Mouse (Mus musculus): Measurements from ENCODE around the gene H2-Ob. TPM values are rescaled to one million over a fixed set of nuclear protein-coding genes. Genes with fewer than 3 reads are reported as not detected.

The H2-Ob gene
- polyA plus RNA-seq, 1 experiment from 2014 or later: 0.24 TPM

- H3K36me3 ChIP-seq (ENCODE audit: control insufficient read depth, insufficient read depth, low read length): no peaks in the 10 kb centered on the region
- no peak overlapping the region for H3K27ac ChIP-seq (replicated peaks; ENCODE audit: low read depth, low read length)
- H3K4me3 ChIP-seq (ENCODE audit: low read depth, low read length): no peak overlapping the region
- no peaks in the 10 kb centered on the region for H3K4me1 ChIP-seq (ENCODE audit: control insufficient read depth, insufficient read depth, low read length)
- ATAC-seq (ENCODE audit: low read depth) (no peak), DNase-seq (ENCODE audit: low spot score) (no peak)
- 65% methylated on average over 10 of the region's 10 CpGs for WGBS
- H3K9ac ChIP-seq (ENCODE audit: low read depth, low read length): no peak overlapping the region
- H3K27me3 ChIP-seq (replicated peaks; ENCODE audit: control insufficient read depth, insufficient read depth, low read length): no peaks in the 10 kb centered on the region
- H3K4me2 ChIP-seq (ENCODE audit: low read depth, low read length): no peak overlapping the region
- H3K9me3 ChIP-seq (ENCODE audit: control insufficient read depth, low read length): peaks cover 6% of the 10 kb centered on the region; the same call in 1 of the 2 replicates
These were observed 918 bp downstream of the H2-Ob start for GRCm38 (mm10) chr17:34239601-34240041.

- no peak overlapping the region for H3K4me3 ChIP-seq (ENCODE audit: low read depth, low read length)
These were observed 1.7 kb downstream of the H2-Ob start for GRCm38 (mm10) chr17:34240366-34240765.

DNA sequence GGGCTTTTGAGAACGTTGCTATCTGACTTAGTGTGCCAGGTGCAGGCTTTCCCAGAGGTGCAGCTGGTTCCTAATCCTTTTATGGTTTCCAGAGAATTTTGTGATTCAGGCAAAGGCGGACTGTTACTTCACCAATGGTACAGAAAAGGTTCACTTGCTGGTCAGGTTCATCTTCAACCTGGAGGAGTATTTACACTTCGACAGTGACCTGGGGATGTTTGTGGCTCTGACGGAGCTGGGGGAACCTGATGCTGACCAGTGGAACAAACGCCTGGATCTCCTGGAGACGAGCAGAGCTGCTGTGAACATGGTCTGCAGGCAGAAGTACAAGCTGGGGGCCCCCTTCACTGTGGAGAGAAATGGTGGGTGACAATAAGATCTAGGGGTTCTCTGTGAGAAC is 2.2 kb downstream of the H2-Ob start:
- WGBS: 77% methylated on average over 6 of the region's 6 CpGs

More at GRCm38 (mm10) chr17:34240366-34240765, 1.7 kb downstream of the H2-Ob start:
- WGBS: 63% methylated on average over 3 of the region's 3 CpGs
- H3K4me2 ChIP-seq (ENCODE audit: low read depth, low read length): no peak overlapping the region
- no peak for DNase-seq (ENCODE audit: low spot score)
- no peak overlapping the region for H3K9ac ChIP-seq (ENCODE audit: low read depth, low read length)
- H3K27ac ChIP-seq (replicated peaks; ENCODE audit: low read depth, low read length): no peak overlapping the region
- no peak for ATAC-seq (ENCODE audit: low read depth)
- no peaks in the 10 kb centered on the region for H3K36me3 ChIP-seq (ENCODE audit: control insufficient read depth, insufficient read depth, low read length)
- H3K9me3 ChIP-seq (ENCODE audit: control insufficient read depth, low read length): peaks cover 6% of the 10 kb centered on the region; the same call in 1 of the 2 replicates
- H3K27me3 ChIP-seq (replicated peaks; ENCODE audit: control insufficient read depth, insufficient read depth, low read length): no peaks in the 10 kb centered on the region
- no peaks in the 10 kb centered on the region for H3K4me1 ChIP-seq (ENCODE audit: control insufficient read depth, insufficient read depth, low read length)

DNA sequence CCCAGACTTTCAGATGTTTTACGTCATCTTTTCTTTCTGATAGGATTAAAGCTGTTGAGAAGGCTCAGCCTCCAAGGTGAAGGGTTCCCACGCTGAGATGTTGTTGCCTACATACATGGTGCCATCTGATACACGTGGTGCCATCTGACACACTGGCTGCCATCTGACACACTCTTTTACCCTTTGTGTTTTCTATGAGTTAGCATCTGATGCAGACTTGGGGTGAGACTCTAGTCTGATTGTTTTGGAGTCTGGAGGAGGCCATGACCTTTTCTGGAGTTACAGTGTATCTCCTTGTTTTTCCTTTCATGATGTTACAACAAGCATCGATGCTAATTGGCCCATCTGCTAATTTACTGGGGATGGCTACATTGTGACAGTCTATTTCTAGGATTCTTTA is 6.0 kb downstream of the H2-Ob start:
- peaks cover 6% of the 10 kb centered on the region; the same call in 1 of the 2 replicates for H3K9me3 ChIP-seq (ENCODE audit: control insufficient read depth, low read length)
- no peak overlapping the region for H3K4me2 ChIP-seq (ENCODE audit: low read depth, low read length)
- H3K4me1 ChIP-seq (ENCODE audit: control insufficient read depth, insufficient read depth, low read length): no peaks in the 10 kb centered on the region
- no peak overlapping the region for H3K4me3 ChIP-seq (ENCODE audit: low read depth, low read length)
- no peaks in the 10 kb centered on the region for H3K27me3 ChIP-seq (replicated peaks; ENCODE audit: control insufficient read depth, insufficient read depth, low read length)
- no peaks in the 10 kb centered on the region for H3K36me3 ChIP-seq (ENCODE audit: control insufficient read depth, insufficient read depth, low read length)
- WGBS: 67% methylated on average over 4 of the region's 4 CpGs
- no peak overlapping the region for H3K27ac ChIP-seq (replicated peaks; ENCODE audit: low read depth, low read length)
- H3K9ac ChIP-seq (ENCODE audit: low read depth, low read length): no peak overlapping the region
- DNase-seq (ENCODE audit: low spot score): no peak
- no peak for ATAC-seq (ENCODE audit: low read depth)

More for the DNA sequence above, 2.2 kb downstream of the H2-Ob start:
- no peak overlapping the region for H3K4me2 ChIP-seq (ENCODE audit: low read depth, low read length)
- H3K36me3 ChIP-seq (ENCODE audit: control insufficient read depth, insufficient read depth, low read length): no peaks in the 10 kb centered on the region
- no peaks in the 10 kb centered on the region for H3K27me3 ChIP-seq (replicated peaks; ENCODE audit: control insufficient read depth, insufficient read depth, low read length)
- DNase-seq (ENCODE audit: low spot score): no peak
- no peak overlapping the region for H3K9ac ChIP-seq (ENCODE audit: low read depth, low read length)
- no peak overlapping the region for H3K4me3 ChIP-seq (ENCODE audit: low read depth, low read length)
- H3K27ac ChIP-seq (replicated peaks; ENCODE audit: low read depth, low read length): no peak overlapping the region
- peaks cover 6% of the 10 kb centered on the region; the same call in 1 of the 2 replicates for H3K9me3 ChIP-seq (ENCODE audit: control insufficient read depth, low read length)
- no peaks in the 10 kb centered on the region for H3K4me1 ChIP-seq (ENCODE audit: control insufficient read depth, insufficient read depth, low read length)
- ATAC-seq (ENCODE audit: low read depth): no peak

DNA sequence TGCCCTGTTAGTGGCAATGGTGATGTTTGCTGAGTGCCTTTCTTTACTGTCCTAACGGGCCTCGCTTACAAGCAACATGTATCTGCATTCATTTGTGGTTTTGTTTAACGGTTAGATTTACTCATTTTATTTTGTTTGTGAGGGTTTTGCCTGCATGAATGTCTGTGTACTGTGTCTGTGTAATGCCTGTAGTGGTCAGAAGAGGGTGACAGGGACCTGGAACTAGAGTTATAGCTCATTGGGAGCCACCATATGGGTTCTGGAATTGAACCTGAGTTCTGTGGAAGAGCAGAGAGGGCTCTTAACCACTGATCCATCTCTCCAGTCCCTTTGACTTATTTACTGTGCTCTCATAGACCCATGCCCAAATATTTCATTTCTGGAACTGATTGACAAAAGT is 8.3 kb downstream of the H2-Ob start:
- 82% methylated on average over 3 of the region's 3 CpGs for WGBS
- Histone ChIP-seq H3K4me2 (ENCODE audit: low read depth, low read length) (no peak overlapping the region), H3K9me3 (ENCODE audit: control insufficient read depth, low read length) (no peaks in the 10 kb centered on the region), H3K27me3 (replicated peaks; ENCODE audit: control insufficient read depth, insufficient read depth, low read length) (no peaks in the 10 kb centered on the region), H3K27ac (replicated peaks; ENCODE audit: low read depth, low read length) (no peak overlapping the region), H3K4me3 (ENCODE audit: low read depth, low read length) (no peak overlapping the region), H3K4me1 (ENCODE audit: control insufficient read depth, insufficient read depth, low read length) (no peaks in the 10 kb centered on the region), H3K36me3 (ENCODE audit: control insufficient read depth, insufficient read depth, low read length) (no peaks in the 10 kb centered on the region), H3K9ac (ENCODE audit: low read depth, low read length) (no peak overlapping the region)
- ATAC-seq (ENCODE audit: low read depth): no peak
- DNase-seq (ENCODE audit: low spot score): no peak

DNA sequence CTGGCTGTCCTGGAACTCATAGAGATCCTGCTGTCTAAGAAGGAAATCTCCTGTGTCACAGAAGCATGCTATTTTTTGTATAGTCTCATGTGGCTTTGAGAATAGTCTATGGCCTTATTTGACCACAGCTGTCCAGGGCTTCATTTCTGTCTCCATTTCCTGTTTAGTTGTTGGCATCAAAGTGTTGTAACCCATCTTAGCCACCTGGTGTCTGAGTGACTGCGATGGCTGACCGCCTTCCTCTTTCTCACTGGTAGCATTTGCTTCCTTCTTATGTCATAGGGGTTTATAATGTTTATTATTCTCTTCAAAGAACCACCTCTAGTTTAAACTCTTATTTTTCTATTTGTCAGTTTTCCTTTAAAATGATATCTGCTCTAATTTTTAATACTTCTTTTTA is 10.1 kb downstream of the H2-Ob start:
- no peak overlapping the region for H3K9ac ChIP-seq (ENCODE audit: low read depth, low read length)
- H3K36me3 ChIP-seq (ENCODE audit: control insufficient read depth, insufficient read depth, low read length): no peaks in the 10 kb centered on the region
- ATAC-seq (ENCODE audit: low read depth) (no peak), DNase-seq (ENCODE audit: low spot score) (no peak)
- H3K4me1 ChIP-seq (ENCODE audit: control insufficient read depth, insufficient read depth, low read length): no peaks in the 10 kb centered on the region
- 68% methylated on average over 2 of the region's 2 CpGs for whole genome bisulfite sequencing
- H3K27ac ChIP-seq (replicated peaks; ENCODE audit: low read depth, low read length): no peak overlapping the region
- no peak overlapping the region for H3K4me2 ChIP-seq (ENCODE audit: low read depth, low read length)
- no peaks in the 10 kb centered on the region for H3K9me3 ChIP-seq (ENCODE audit: control insufficient read depth, low read length)
- H3K27me3 ChIP-seq (replicated peaks; ENCODE audit: control insufficient read depth, insufficient read depth, low read length): no peaks in the 10 kb centered on the region
- H3K4me3 ChIP-seq (ENCODE audit: low read depth, low read length): no peak overlapping the region

DNA sequence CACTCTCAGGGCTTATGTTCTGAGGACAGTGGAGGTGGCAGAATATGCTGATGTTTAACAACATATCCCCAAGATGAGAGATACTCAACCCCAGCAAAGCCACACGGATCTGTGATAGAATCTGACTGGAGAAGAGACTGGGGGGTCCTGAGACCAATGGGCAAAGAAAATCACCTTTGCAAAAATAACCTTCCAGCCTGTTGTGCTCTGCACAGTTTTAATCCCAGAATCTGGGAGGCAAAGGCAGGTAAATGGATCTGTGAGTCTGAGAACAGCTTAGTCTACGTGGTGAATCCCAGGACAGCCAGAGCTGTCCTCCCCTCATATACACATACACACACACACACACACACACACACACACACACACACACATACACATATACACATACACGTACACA is 10.7 kb downstream of the H2-Ob start:
- Histone ChIP-seq H3K4me1 (ENCODE audit: control insufficient read depth, insufficient read depth, low read length) (no peaks in the 10 kb centered on the region), H3K4me2 (ENCODE audit: low read depth, low read length) (no peak overlapping the region), H3K27ac (replicated peaks; ENCODE audit: low read depth, low read length) (no peak overlapping the region), H3K36me3 (ENCODE audit: control insufficient read depth, insufficient read depth, low read length) (no peaks in the 10 kb centered on the region), H3K9ac (ENCODE audit: low read depth, low read length) (no peak overlapping the region), H3K27me3 (replicated peaks; ENCODE audit: control insufficient read depth, insufficient read depth, low read length) (no peaks in the 10 kb centered on the region), H3K4me3 (ENCODE audit: low read depth, low read length) (no peak overlapping the region), H3K9me3 (ENCODE audit: control insufficient read depth, low read length) (no peaks in the 10 kb centered on the region)
- 47% methylated on average over 3 of the region's 3 CpGs for WGBS
- ATAC-seq (ENCODE audit: low read depth): no peak
- no peak for DNase-seq (ENCODE audit: low spot score)

DNA sequence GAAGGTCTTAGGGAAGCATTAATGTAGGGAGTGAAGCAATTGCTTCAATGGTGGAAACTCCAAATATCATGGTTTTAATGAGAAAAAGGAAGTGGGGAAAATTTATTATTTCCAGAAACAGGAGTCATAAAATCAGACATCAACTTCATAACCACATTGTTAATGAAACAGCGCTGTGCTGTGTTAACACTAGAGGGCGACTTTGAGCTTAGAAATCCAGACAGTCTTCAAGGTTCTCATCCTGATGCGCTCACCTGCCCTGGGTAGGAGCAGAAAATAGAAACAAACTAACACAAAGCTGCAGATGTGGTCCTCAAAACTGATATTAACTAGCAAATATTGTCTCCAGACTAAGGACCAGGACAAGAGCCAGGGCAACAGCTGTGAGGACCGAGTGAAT is 11.2 kb downstream of the H2-Ob start:
- Histone ChIP-seq H3K4me2 (ENCODE audit: low read depth, low read length) (no peak overlapping the region), H3K27me3 (replicated peaks; ENCODE audit: control insufficient read depth, insufficient read depth, low read length) (no peaks in the 10 kb centered on the region), H3K9me3 (ENCODE audit: control insufficient read depth, low read length) (no peaks in the 10 kb centered on the region), H3K36me3 (ENCODE audit: control insufficient read depth, insufficient read depth, low read length) (no peaks in the 10 kb centered on the region), H3K4me3 (ENCODE audit: low read depth, low read length) (no peak overlapping the region), H3K4me1 (ENCODE audit: control insufficient read depth, insufficient read depth, low read length) (no peaks in the 10 kb centered on the region), H3K27ac (replicated peaks; ENCODE audit: low read depth, low read length) (no peak overlapping the region), H3K9ac (ENCODE audit: low read depth, low read length) (no peak overlapping the region)
- WGBS: 15% methylated on average over 4 of the region's 4 CpGs
- peak; percentile 75 for DNase-seq (ENCODE audit: low spot score)
- no peak for ATAC-seq (ENCODE audit: low read depth)

DNA sequence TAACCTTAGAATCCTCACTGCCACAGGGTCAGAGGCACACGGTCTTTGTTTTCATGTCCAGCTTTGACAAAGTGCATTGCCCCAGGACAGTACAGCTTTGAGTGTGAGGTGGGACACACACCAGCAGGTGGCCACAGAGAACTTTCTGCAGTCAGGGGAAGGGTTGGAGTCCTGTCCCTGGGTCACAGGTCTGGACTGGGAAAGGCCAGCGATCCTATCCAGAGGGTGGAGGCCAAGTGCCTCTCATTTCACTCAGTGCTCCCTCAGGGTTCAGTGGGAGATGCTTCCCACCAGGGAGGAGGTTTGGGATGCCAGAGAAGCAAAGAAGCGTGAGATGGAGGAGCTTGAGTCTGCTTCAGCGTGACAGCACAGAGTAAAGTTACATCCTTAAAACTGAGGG is 13.0 kb downstream of the H2-Ob start:
- H3K4me1 ChIP-seq (ENCODE audit: control insufficient read depth, insufficient read depth, low read length): no peaks in the 10 kb centered on the region
- no peak overlapping the region for H3K4me2 ChIP-seq (ENCODE audit: low read depth, low read length)
- ATAC-seq (ENCODE audit: low read depth) (no peak), DNase-seq (ENCODE audit: low spot score) (no peak)
- 45% methylated on average over 4 of the region's 4 CpGs for WGBS
- no peak overlapping the region for H3K27ac ChIP-seq (replicated peaks; ENCODE audit: low read depth, low read length)
- H3K9me3 ChIP-seq (ENCODE audit: control insufficient read depth, low read length): no peaks in the 10 kb centered on the region
- H3K36me3 ChIP-seq (ENCODE audit: control insufficient read depth, insufficient read depth, low read length): no peaks in the 10 kb centered on the region
- H3K4me3 ChIP-seq (ENCODE audit: low read depth, low read length): no peak overlapping the region
- no peaks in the 10 kb centered on the region for H3K27me3 ChIP-seq (replicated peaks; ENCODE audit: control insufficient read depth, insufficient read depth, low read length)
- H3K9ac ChIP-seq (ENCODE audit: low read depth, low read length): no peak overlapping the region

Measured in embryonic facial prominence, embryonic 14.5 days (tissue).